Mouse (Mus musculus) liver, embryonic 13.5 days (tissue): Measurements from ENCODE around the gene Atl3. TPM values are rescaled to one million over a fixed set of nuclear protein-coding genes. Genes with fewer than 3 reads are reported as not detected.
"Not testable (repeated sequence)": the region's sequence is repeated elsewhere in the genome, so short reads cannot be mapped to it uniquely, and the experiment has no call there.

ENCODE experiments used
- ATAC-seq: fragments of 200-750 bp; cut with Nextera tagmentation; 2 replicates; pipeline ENCODE4 v1.8.0; 2017; ENCODE audit warnings: low read depth, mild to moderate bottlenecking, moderate number of reproducible peaks, moderate library complexity
- DNase-seq: peaks from one replicate; pipeline ENCODE4 v3.0.0; 2022
- H3K27ac ChIP-seq: fragments of 300-500 bp; sonication (generic); 2 replicates; pipeline ENCODE4 v1.5.1; 2015; ENCODE audit warnings: moderate library complexity, mild to moderate bottlenecking, inconsistent platforms
- H3K27me3 ChIP-seq: fragments of 300-500 bp; sonication (generic); 2 replicates; pipeline ENCODE4 v1.6.1; 2015; ENCODE audit warnings: mild to moderate bottlenecking, inconsistent platforms
- H3K36me3 ChIP-seq: fragments of 300-500 bp; sonication (generic); 2 replicates; pipeline ENCODE4 v1.6.1; 2015; ENCODE audit warnings: mild to moderate bottlenecking, inconsistent platforms
- H3K4me1 ChIP-seq: fragments of 300-500 bp; sonication (generic); replicated peaks from 2 replicates; pipeline ENCODE4 v1.6.1; 2015; ENCODE audit warnings: inconsistent platforms
- H3K4me2 ChIP-seq: fragments of 300-500 bp; sonication (generic); 2 replicates; pipeline ENCODE4 v1.6.1; 2015; ENCODE audit warnings: inconsistent platforms, mild to moderate bottlenecking, moderate library complexity
- H3K4me3 ChIP-seq: fragments of 300-500 bp; sonication (generic); replicated peaks from 2 replicates; pipeline ENCODE4 v1.5.1; 2015; ENCODE audit warnings: mild to moderate bottlenecking, inconsistent platforms
- H3K9ac ChIP-seq: fragments of 300-500 bp; sonication (generic); 2 replicates; pipeline ENCODE4 v1.6.1; 2015; ENCODE audit warnings: mild to moderate bottlenecking, inconsistent platforms
- H3K9me3 ChIP-seq: fragments of 300-500 bp; sonication (generic); replicated peaks from 2 replicates; pipeline ENCODE4 v1.6.1; 2016; ENCODE audit warnings: inconsistent platforms
- whole genome bisulfite sequencing: fragments of 180-500 bp; shearing (Covaris S2); methylation state at CpG from one replicate; pipeline ENCODE4 v1.1.7; 2015; ENCODE audit not compliant: insufficient replicate concordance; 5-methylcytosine and 5-hydroxymethylcytosine counted together
- polyA plus RNA-seq: library from polyadenylated mRNA; unstranded; fragments of >200 nt; fragmentation: Nextera tagmentation; extraction: Ambion mirVana; gene quantifications from 2 replicates; pipeline ENCODE4 v1.2.1, GENCODE M21; 2015

The Atl3 gene
- polyA plus RNA-seq, 1 experiment from 2014 or later, result 6.9 TPM

DNA sequence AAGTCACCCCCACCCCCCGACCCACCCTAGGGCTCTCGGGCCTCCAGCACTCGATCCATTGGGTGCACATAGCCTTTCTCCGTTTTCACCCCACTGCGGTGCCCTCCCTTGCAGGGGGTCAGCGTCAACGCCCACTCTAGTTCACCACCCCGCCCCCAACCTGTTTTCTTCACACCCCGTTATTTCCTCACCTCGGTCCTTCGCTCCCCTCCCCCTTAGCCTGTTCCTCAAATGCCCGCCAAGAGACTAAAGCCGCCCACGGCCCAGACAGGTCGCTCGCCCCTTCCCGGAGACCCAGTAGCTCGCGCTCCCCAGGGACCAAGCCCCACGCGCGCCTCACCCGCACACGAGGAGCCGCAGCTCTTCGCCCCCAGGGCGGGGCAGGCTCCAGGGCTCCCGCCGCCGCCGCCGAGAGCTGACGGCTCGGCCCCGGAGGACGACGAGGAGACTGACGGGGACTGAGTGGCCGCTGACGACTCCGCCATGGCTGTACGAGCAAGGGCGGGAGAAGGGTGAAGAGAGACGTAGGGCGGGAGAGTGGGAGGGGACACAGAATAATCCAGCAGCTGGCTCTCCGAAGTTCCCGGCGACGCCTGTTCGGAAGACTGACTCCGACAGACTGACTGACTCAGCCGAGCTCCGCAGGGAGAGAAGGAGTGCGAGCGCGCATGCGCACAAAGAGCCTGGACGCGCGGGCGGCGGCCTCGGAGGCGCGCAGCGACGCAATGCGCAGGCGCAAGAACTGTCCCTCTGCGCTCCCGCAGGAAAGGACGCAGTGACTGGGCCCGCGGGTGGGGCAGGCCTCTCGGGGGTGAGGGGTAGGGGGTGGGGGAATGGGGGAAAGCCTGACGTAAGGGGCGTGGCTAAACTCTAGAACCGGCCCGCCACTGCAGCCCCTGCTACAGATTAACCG, 11.0 kb upstream of the Atl3 start, which contains the start of gene Rtn3:
Rtn3 (minus strand) TSS at position 683 of the 913 bp plus-strand sequence.
- H3K4me3 ChIP-seq, result peak within 1 kb of the TSS; percentile 94
- under 1% methylated on average over 76 of the region's 80 CpGs for WGBS
- peak; percentile 97 for DNase-seq

DNA sequence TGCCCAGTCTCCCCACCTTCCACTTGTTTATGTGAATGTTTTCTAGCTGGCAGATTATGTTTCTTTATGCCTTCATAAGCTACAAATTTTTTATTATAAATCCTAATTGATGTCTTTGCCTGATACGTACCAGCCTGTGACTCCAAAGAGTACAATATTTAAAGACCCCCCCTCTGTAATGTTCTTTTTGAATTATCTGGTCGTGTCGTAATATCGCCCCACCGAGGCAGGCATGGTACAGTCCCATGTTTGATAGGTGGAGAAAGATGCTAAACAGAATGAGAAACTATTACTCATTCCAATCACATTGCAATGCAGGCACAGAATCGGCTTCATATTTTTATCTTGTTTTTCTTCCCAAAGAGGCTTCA, 10.3 kb upstream of the Atl3 start:
- Histone ChIP-seq H3K27ac (peak overlapping the region; percentile 99), H3K9me3 (no peaks in the 10 kb centered on the region), H3K4me3 (peak overlapping the region; percentile 94), H3K4me1 (peaks cover 37% of the 10 kb centered on the region), H3K4me2 (peak overlapping the region; percentile 95), H3K9ac (peak overlapping the region; percentile 98), H3K36me3 (no peaks in the 10 kb centered on the region), H3K27me3 (no peaks in the 10 kb centered on the region)
- ATAC-seq (peak; percentile 60), DNase-seq (no peak)
- under 1% methylated on average over 6 of the region's 6 CpGs for WGBS

More for the DNA sequence above, 11.0 kb upstream of the Atl3 start, which contains the start of gene Rtn3:
- Histone ChIP-seq H3K4me2 (peak within 1 kb of the TSS; percentile 95), H3K4me1 (peaks cover 35% of the 10 kb centered on the region), H3K27ac (peak within 1 kb of the TSS; percentile 99), H3K9ac (peak within 1 kb of the TSS; percentile 98), H3K36me3 (no peaks in the 10 kb centered on the region), H3K27me3 (no peaks in the 10 kb centered on the region), H3K9me3 (no peaks in the 10 kb centered on the region)
- ATAC-seq, result peak; percentile 91

DNA sequence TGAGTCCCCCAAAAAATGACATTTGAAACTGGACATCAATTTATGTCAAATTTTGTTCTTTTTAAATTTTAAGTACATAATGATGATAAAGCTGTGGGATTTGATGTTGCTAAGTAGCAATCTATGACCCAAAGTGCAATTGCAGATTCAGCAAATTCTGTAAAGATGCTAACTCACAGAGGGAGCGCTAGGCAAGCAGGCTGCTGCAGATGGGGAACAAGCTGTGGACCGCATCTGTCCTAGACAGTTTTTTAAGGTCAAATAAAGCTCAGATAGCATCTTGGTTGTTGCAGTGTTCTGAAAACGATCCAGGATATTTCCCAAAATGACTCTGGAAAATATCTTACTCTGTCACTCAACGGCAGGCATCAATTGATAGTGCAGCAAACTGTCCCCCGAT, 9.8 kb upstream of the Atl3 start:
- DNase-seq (no peak), ATAC-seq (no peak)
- Histone ChIP-seq H3K36me3 (no peaks in the 10 kb centered on the region), H3K4me2 (peak overlapping the region; percentile 95), H3K4me3 (peak overlapping the region; percentile 94), H3K27me3 (no peaks in the 10 kb centered on the region), H3K27ac (peak overlapping the region; percentile 99), H3K4me1 (peaks cover 34% of the 10 kb centered on the region), H3K9me3 (no peaks in the 10 kb centered on the region), H3K9ac (peak overlapping the region; percentile 98)
- 61% methylated on average over 5 of the region's 5 CpGs for WGBS

DNA sequence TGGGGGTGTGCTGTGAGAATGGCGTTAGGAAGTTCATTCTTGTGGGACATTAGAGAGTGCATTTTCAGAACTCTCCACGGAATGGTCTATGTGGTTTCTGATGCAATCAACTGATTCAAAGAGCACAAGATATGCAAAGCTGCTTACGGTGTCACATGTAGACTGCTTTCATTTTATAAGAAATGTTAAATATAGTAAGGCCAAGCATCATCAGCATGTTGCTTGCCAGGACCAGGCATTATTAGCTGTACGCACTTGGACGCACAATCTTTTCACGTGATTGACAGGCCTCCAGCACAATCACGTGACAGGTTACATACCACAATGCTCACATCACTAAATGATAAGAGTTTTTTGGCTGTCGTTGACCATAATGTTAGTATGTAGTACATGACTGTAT, 6.2 kb upstream of the Atl3 start:
- Histone ChIP-seq H3K4me3 (no peak overlapping the region), H3K27ac (no peak overlapping the region), H3K27me3 (no peaks in the 10 kb centered on the region), H3K4me1 (peaks cover 21% of the 10 kb centered on the region), H3K9me3 (no peaks in the 10 kb centered on the region), H3K36me3 (no peaks in the 10 kb centered on the region), H3K9ac (no peak overlapping the region), H3K4me2 (no peak overlapping the region)
- ATAC-seq, result no peak
- WGBS, result 63% methylated on average over 8 of the region's 8 CpGs
- no peak for DNase-seq

DNA sequence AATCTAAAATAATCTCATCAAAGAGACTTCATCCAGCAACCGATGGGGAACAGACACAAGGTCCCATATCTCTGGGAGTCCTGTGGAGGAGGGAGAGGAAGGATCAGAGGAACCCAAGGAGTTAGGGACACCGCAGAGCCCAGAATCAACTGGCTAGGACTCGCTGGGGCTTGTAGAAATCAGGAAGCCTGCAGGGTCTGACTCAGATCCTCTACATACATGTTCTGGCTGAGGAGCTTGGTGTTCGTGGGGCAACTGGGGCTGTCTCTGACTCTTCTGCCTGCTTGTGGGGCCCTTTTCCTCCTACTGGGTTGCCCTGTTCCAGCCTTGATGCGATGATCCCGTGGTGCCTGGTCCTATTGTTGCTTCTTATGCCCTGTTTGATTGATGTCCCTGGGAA, 1.9 kb upstream of the Atl3 start:
- H3K9me3 ChIP-seq, result no peaks in the 10 kb centered on the region
- ATAC-seq, result no peak
- 84% methylated on average over 6 of the region's 6 CpGs for WGBS
- no peak for DNase-seq
- no peaks in the 10 kb centered on the region for H3K36me3 ChIP-seq
- H3K4me1 ChIP-seq, result peaks cover 33% of the 10 kb centered on the region
- H3K27me3 ChIP-seq, result no peaks in the 10 kb centered on the region
- no peak overlapping the region for H3K27ac ChIP-seq
- no peak overlapping the region for H3K4me3 ChIP-seq
- no peak overlapping the region for H3K9ac ChIP-seq
- no peak overlapping the region for H3K4me2 ChIP-seq

- no peaks in the 10 kb centered on the region for H3K9me3 ChIP-seq
- WGBS, result 84% methylated on average over 2 of the region's 2 CpGs
- no peaks in the 10 kb centered on the region for H3K36me3 ChIP-seq
- no peak overlapping the region for H3K9ac ChIP-seq
- 0 out of 2 replicates have a peak overlapping the region, but pooled peaks have one; percentile 3 for H3K27ac ChIP-seq
- ATAC-seq (no peak), DNase-seq (no peak)
- H3K4me2 ChIP-seq, result no peak overlapping the region
- no peak overlapping the region for H3K4me3 ChIP-seq
- peaks cover 38% of the 10 kb centered on the region for H3K4me1 ChIP-seq
- H3K27me3 ChIP-seq, result no peaks in the 10 kb centered on the region
Observed at GRCm38 (mm10) chr19:7492682-7493081, 1.2 kb upstream of the Atl3 start.

DNA sequence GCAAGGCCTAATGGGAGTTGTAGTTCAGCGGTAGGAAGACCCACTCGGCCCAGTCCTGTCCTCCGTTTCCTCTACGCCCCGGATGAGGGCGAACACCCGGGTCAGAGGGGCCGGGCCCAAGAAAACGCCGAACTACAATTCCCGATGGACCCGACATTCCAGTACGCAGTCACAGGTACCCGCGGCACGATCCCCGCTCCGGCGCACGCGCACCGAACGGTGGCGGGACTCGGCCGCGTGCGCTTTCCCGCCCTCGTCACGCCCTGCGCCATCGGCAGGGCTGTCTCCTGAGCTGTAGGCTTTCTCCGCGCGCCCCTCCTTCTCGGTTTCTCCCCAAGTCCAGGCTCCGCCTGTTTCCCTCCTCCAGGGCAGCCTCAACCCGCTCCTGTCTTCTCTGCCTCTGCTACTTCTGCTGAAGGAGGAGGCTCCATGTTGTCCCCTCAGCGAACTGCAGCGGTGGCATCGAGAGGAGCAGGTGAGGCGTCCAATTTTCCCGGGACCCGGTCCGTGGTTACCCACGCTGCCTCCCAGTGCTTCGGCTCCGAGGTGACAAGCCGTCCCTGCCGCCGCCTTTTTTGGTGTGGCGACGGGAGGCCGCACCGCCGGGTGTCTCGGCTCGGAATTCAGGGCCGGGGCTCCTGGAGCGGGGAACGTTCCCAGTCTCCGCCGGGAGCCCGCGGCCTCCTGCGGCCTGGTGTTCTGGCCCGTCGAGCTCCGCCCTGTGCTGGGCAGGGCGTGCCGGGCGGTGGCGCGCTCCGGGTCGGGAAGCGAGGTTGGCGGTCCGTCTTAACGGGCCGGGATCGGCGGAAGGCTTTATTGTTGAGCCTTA, 561 bp downstream of the Atl3 start:
- Histone ChIP-seq H3K9ac (peak overlapping the region; percentile 86), H3K4me2 (peak overlapping the region; percentile 97), H3K36me3 (no peaks in the 10 kb centered on the region), H3K9me3 (no peaks in the 10 kb centered on the region), H3K27me3 (no peaks in the 10 kb centered on the region), H3K4me3 (peak overlapping the region; percentile 69), H3K4me1 (peaks cover 32% of the 10 kb centered on the region), H3K27ac (peak overlapping the region; percentile 94)
- DNase-seq (peak; percentile 83), ATAC-seq (peak; percentile 92)
- under 1% methylated on average over 84 of the region's 84 CpGs for WGBS

GRCm38 (mm10) chr19:7495221-7496038, 1.6 kb downstream of the Atl3 start:
- Histone ChIP-seq H3K4me3 (peak overlapping the region; percentile 69), H3K27ac (peak overlapping the region; percentile 94), H3K36me3 (no peaks in the 10 kb centered on the region), H3K9me3 (no peaks in the 10 kb centered on the region), H3K4me2 (peak overlapping the region; percentile 97), H3K27me3 (no peaks in the 10 kb centered on the region), H3K9ac (peak overlapping the region; percentile 86), H3K4me1 (peaks cover 32% of the 10 kb centered on the region)
- no peak for ATAC-seq
- 25% methylated on average over 14 of the region's 14 CpGs for WGBS
- DNase-seq, result no peak

DNA sequence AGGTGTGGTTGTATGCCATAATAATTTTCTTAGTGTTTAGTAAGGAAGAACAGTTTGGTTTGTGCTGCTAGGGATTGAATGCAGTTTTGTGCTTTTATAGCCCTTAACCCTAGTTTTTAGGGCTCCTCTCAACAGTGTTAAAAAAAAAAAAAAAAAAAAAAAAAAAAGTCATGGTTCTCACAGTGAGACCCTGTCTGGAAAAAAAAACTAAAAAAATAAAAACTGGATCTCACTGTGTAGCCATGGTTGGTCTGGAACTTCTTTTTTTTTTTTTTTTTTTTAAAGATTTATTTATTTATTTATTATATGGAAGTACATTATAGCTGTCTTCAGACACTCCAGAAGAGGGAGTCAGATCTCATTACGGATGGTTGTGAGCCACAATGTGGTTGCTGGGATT, 2.2 kb downstream of the Atl3 start:
- peak overlapping the region; percentile 97 for H3K4me2 ChIP-seq
- not testable (repeated sequence) for DNase-seq, ATAC-seq, H3K27me3 ChIP-seq, H3K9me3 ChIP-seq, H3K36me3 ChIP-seq
- H3K4me1 ChIP-seq, result peaks cover 32% of the 10 kb centered on the region
- H3K4me3 ChIP-seq, result peak overlapping the region; percentile 69
- H3K9ac ChIP-seq, result peak overlapping the region; percentile 86
- 77% methylated on average over 1 of the region's 1 CpGs for WGBS
- peak overlapping the region; percentile 94 for H3K27ac ChIP-seq

- 84% methylated on average over 2 of the region's 2 CpGs for WGBS
- ATAC-seq, result no peak
Observed at GRCm38 (mm10) chr19:7498816-7499215, 5.0 kb downstream of the Atl3 start.

More at GRCm38 (mm10) chr19:7498816-7499215, 5.0 kb downstream of the Atl3 start:
- no peaks in the 10 kb centered on the region for H3K9me3 ChIP-seq
- no peaks in the 10 kb centered on the region for H3K36me3 ChIP-seq
- H3K27me3 ChIP-seq, result no peaks in the 10 kb centered on the region
- H3K9ac ChIP-seq, result no peak overlapping the region
- H3K4me3 ChIP-seq, result no peak overlapping the region
- no peak for DNase-seq
- no peak overlapping the region for H3K4me2 ChIP-seq
- H3K4me1 ChIP-seq, result peaks cover 19% of the 10 kb centered on the region
- H3K27ac ChIP-seq, result no peak overlapping the region
